Mouse (Mus musculus) ovary, postnatal 10 days (tissue): ENCODE measurements around the gene Gpr55.

Source experiments
- DNase-seq: peaks from one replicate; pipeline ENCODE4 v3.0.0; 2022; ENCODE audit warnings: low spot score

Gene Gpr55

GRCm38 (mm10) chr1:85915890-85916289 is 44.9 kb downstream of the Gpr55 start:
- no peak for DNase-seq

GRCm38 (mm10) chr1:85913078-85913755 is 47.6 kb downstream of the Gpr55 start:
- no peak for DNase-seq

- DNase-seq: no peak
Observed at GRCm38 (mm10) chr1:85908754-85909590, 51.8 kb downstream of the Gpr55 start.

- no peak for DNase-seq
Observed at GRCm38 (mm10) chr1:85906892-85907291, 53.9 kb downstream of the Gpr55 start.

- no peak for DNase-seq
Observed at GRCm38 (mm10) chr1:85902108-85902561, 58.7 kb downstream of the Gpr55 start.

- DNase-seq: no peak
Observed at GRCm38 (mm10) chr1:85901516-85902107, 59.2 kb downstream of the Gpr55 start.

GRCm38 (mm10) chr1:85900521-85901333 is 60.1 kb downstream of the Gpr55 start:
- DNase-seq: no peak

- DNase-seq: no peak
Observed at GRCm38 (mm10) chr1:85899388-85899761, 61.4 kb downstream of the Gpr55 start.

- no peak for DNase-seq
Observed at GRCm38 (mm10) chr1:85898761-85899387, 61.9 kb downstream of the Gpr55 start.

- no peak for DNase-seq
Observed at GRCm38 (mm10) chr1:85897901-85898760, 62.7 kb downstream of the Gpr55 start.

- DNase-seq: no peak
Observed at GRCm38 (mm10) chr1:85896781-85897700, 63.8 kb downstream of the Gpr55 start.

- DNase-seq: no peak
Observed at GRCm38 (mm10) chr1:85896110-85896509, 64.7 kb downstream of the Gpr55 start.

- DNase-seq: no peak
Observed at GRCm38 (mm10) chr1:85895391-85895837, 65.4 kb downstream of the Gpr55 start.

- peak; percentile 45 for DNase-seq
Observed at GRCm38 (mm10) chr1:85894748-85895360, 66.0 kb downstream of the Gpr55 start.

- peak; percentile 77 for DNase-seq
Observed at GRCm38 (mm10) chr1:85894231-85894747, 66.5 kb downstream of the Gpr55 start, which contains the start of gene Itm2c. Gene Itm2c, plus strand, starts transcription at chr1:85894281.
